ENCODE assay signal across 16 mouse cellular contexts in genomic region chr3:32749820-32750579, GRCm38 (mm10). TPM values are rescaled to one million over a fixed set of nuclear protein-coding genes. Genes with fewer than 3 reads are reported as not detected.
DNase-seq lines count a peak whose midpoint lies in the region; ATAC-seq lines count a peak whose summit lies in the region.
"Had no signal": no experiment of that assay in that cellular context is flagged by ENCODE, and none has a peak within 500 bp of the region (broad histone marks: within the 10 kb centered on the region; RNA-seq: fewer than 3 reads in every experiment).

No protein-coding gene starts in this region.

- H3K4me1 ChIP-seq in midbrain, embryonic 13.5 days (replicated peaks), result no peaks in the 10 kb centered on the region
- H3K4me1 ChIP-seq in midbrain, embryonic 11.5 days (ENCODE audit: control insufficient read depth, insufficient read depth, low read length), result no peaks in the 10 kb centered on the region
- H3K4me1 ChIP-seq in forebrain, embryonic 16.5 days (replicated peaks; ENCODE audit: control insufficient read depth, insufficient read depth, low read length), result no peaks in the 10 kb centered on the region
- no peaks in the 10 kb centered on the region for H3K4me1 ChIP-seq in kidney, embryonic 16.5 days (ENCODE audit: insufficient read depth, low read length)
- H3K4me1 ChIP-seq in intestine, embryonic 16.5 days (ENCODE audit: control insufficient read depth, insufficient read depth, low read length), result no peaks in the 10 kb centered on the region
- H3K4me1 ChIP-seq: embryonic facial prominence, embryonic 12.5 days; liver, embryonic 12.5 days; lung, embryonic 15.5 days had no signal

- no peak overlapping the region for H3K9ac ChIP-seq in midbrain, embryonic 13.5 days (replicated peaks)
- no peak overlapping the region for H3K9ac ChIP-seq in midbrain, embryonic 11.5 days (ENCODE audit: low read length)
- no peak overlapping the region for H3K9ac ChIP-seq in forebrain, embryonic 16.5 days (replicated peaks; ENCODE audit: low read depth, low read length)
- no peak overlapping the region for H3K9ac ChIP-seq in kidney, embryonic 16.5 days (replicated peaks; ENCODE audit: low read length)
- H3K9ac ChIP-seq in intestine, embryonic 16.5 days (ENCODE audit: low read depth, low read length), result no peak overlapping the region
- H3K9ac ChIP-seq: embryonic facial prominence, embryonic 12.5 days; liver, embryonic 12.5 days; lung, embryonic 15.5 days had no signal

- no peaks in the 10 kb centered on the region for H3K27me3 ChIP-seq in midbrain, embryonic 13.5 days
- no peaks in the 10 kb centered on the region for H3K27me3 ChIP-seq in midbrain, embryonic 11.5 days (ENCODE audit: control insufficient read depth, insufficient read depth, low read length)
- no peaks in the 10 kb centered on the region for H3K27me3 ChIP-seq in forebrain, embryonic 16.5 days (replicated peaks; ENCODE audit: control insufficient read depth, insufficient read depth, low read length)
- no peaks in the 10 kb centered on the region for H3K27me3 ChIP-seq in kidney, embryonic 16.5 days (ENCODE audit: insufficient read depth, low read length)
- H3K27me3 ChIP-seq in intestine, embryonic 16.5 days (replicated peaks; ENCODE audit: control insufficient read depth, insufficient read depth, low read length), result no peaks in the 10 kb centered on the region
- H3K27me3 ChIP-seq: embryonic facial prominence, embryonic 12.5 days; liver, embryonic 12.5 days; lung, embryonic 15.5 days had no signal

- peak overlapping the region; percentile 30; the same call in 1 of the 2 replicates for H3K27ac ChIP-seq in midbrain, embryonic 13.5 days
- no peak overlapping the region for H3K27ac ChIP-seq in midbrain, embryonic 11.5 days (ENCODE audit: low read depth, low read length)
- no peak overlapping the region for H3K27ac ChIP-seq in forebrain, embryonic 16.5 days (ENCODE audit: low read length)
- no peak overlapping the region for H3K27ac ChIP-seq in kidney, embryonic 16.5 days (ENCODE audit: low read length)
- H3K27ac ChIP-seq in intestine, embryonic 16.5 days (ENCODE audit: low read length), result no peak overlapping the region
- H3K27ac ChIP-seq: embryonic facial prominence, embryonic 12.5 days; gastrocnemius, adult 2 months; liver, embryonic 12.5 days; lung, embryonic 15.5 days had no signal

- H3K4me2 ChIP-seq in midbrain, embryonic 13.5 days (replicated peaks), result no peak overlapping the region
- no peak overlapping the region for H3K4me2 ChIP-seq in midbrain, embryonic 11.5 days
- H3K4me2 ChIP-seq in forebrain, embryonic 16.5 days (ENCODE audit: low read length), result no peak overlapping the region
- H3K4me2 ChIP-seq in kidney, embryonic 16.5 days (replicated peaks; ENCODE audit: low read depth, low read length), result no peak overlapping the region
- no peak overlapping the region for H3K4me2 ChIP-seq in intestine, embryonic 16.5 days (ENCODE audit: low read depth, low read length)
- H3K4me2 ChIP-seq: embryonic facial prominence, embryonic 12.5 days; liver, embryonic 12.5 days; lung, embryonic 15.5 days had no signal

- peak; percentile 12 for DNase-seq in cerebellum, adult 9-10 months
- DNase-seq in cerebellum, adult 11 months, result no peak
- no peak for DNase-seq in midbrain, embryonic 11.5 days (ENCODE audit: low spot score, missing footprints)
- no peak for DNase-seq in urinary bladder, adult 2 months (ENCODE audit: low spot score)
- DNase-seq: gastrocnemius, adult 2 months; heart, adult 18-20 months; kidney, postnatal 14 days; thymus, postnatal 14 days had no signal

- no peaks in the 10 kb centered on the region for H3K9me3 ChIP-seq in midbrain, embryonic 13.5 days
- no peaks in the 10 kb centered on the region for H3K9me3 ChIP-seq in midbrain, embryonic 11.5 days (ENCODE audit: control insufficient read depth, low read length)
- no peaks in the 10 kb centered on the region for H3K9me3 ChIP-seq in forebrain, embryonic 16.5 days (ENCODE audit: control insufficient read depth, low read length)
- no peaks in the 10 kb centered on the region for H3K9me3 ChIP-seq in kidney, embryonic 16.5 days (ENCODE audit: low read length)
- no peaks in the 10 kb centered on the region for H3K9me3 ChIP-seq in intestine, embryonic 16.5 days (ENCODE audit: control insufficient read depth, low read length)
- H3K9me3 ChIP-seq: embryonic facial prominence, embryonic 12.5 days; liver, embryonic 12.5 days; lung, embryonic 15.5 days had no signal

- 90% methylated on average over 4 of the region's 4 CpGs for WGBS in midbrain, embryonic 13.5 days
- WGBS in midbrain, embryonic 11.5 days, result 94% methylated on average over 4 of the region's 4 CpGs
- WGBS in forebrain, embryonic 16.5 days, result 55% methylated on average over 4 of the region's 4 CpGs
- 88% methylated on average over 4 of the region's 4 CpGs for WGBS in kidney, embryonic 16.5 days
- 88% methylated on average over 4 of the region's 4 CpGs for WGBS in intestine, embryonic 16.5 days

- H3K36me3 ChIP-seq in midbrain, embryonic 13.5 days, result peaks cover 86% of the 10 kb centered on the region
- peaks cover 16% of the 10 kb centered on the region for H3K36me3 ChIP-seq in midbrain, embryonic 11.5 days (ENCODE audit: control insufficient read depth, insufficient read depth, low read length)
- peaks cover 28% of the 10 kb centered on the region for H3K36me3 ChIP-seq in forebrain, embryonic 16.5 days (ENCODE audit: control insufficient read depth, insufficient read depth)
- peaks cover 66% of the 10 kb centered on the region for H3K36me3 ChIP-seq in kidney, embryonic 16.5 days (ENCODE audit: insufficient read depth, low read length)
- H3K36me3 ChIP-seq in intestine, embryonic 16.5 days (ENCODE audit: control insufficient read depth, insufficient read depth, low read length), result peaks cover 32% of the 10 kb centered on the region

- ATAC-seq in midbrain, embryonic 13.5 days, result peak; percentile 51; the same call in 1 of the 2 replicates
- ATAC-seq in midbrain, embryonic 11.5 days (ENCODE audit: low FRiP score), result no peak
- peak; percentile 91 for ATAC-seq in forebrain, embryonic 16.5 days
- ATAC-seq in kidney, embryonic 16.5 days (ENCODE audit: low FRiP score, low TSS enrichment), result no peak
- no peak for ATAC-seq in intestine, embryonic 16.5 days
- ATAC-seq: intestine, postnatal 0 days; liver, embryonic 12.5 days had no signal

- H3K4me3 ChIP-seq in midbrain, embryonic 13.5 days (replicated peaks), result no peak overlapping the region
- H3K4me3 ChIP-seq in midbrain, embryonic 11.5 days (ENCODE audit: low read depth, low read length), result no peak overlapping the region
- no peak overlapping the region for H3K4me3 ChIP-seq in forebrain, embryonic 16.5 days (replicated peaks; ENCODE audit: low read length)
- H3K4me3 ChIP-seq in kidney, embryonic 16.5 days (ENCODE audit: low read length), result no peak overlapping the region
- no peak overlapping the region for H3K4me3 ChIP-seq in intestine, embryonic 16.5 days (ENCODE audit: low read length)
- H3K4me3 ChIP-seq: embryonic facial prominence, embryonic 12.5 days; gastrocnemius, adult 2 months; liver, embryonic 12.5 days; lung, embryonic 15.5 days had no signal

RNA-seq across cellular contexts. Expression of gene Mrpl47, which starts 12.6 kb away (rescaled TPM):
- 36.7 and 40.4 TPM in 2 replicates for polyA plus RNA-seq in midbrain, embryonic 13.5 days (2015; fragmentation: Nextera tagmentation; extraction: Ambion mirVana)
- 46.7 and 50.0 TPM in 2 replicates for polyA plus RNA-seq in midbrain, embryonic 11.5 days (2014; fragmentation: Nextera tagmentation; extraction: Ambion mirVana)
- 30.1 and 37.3 TPM in 2 replicates for polyA plus RNA-seq in forebrain, embryonic 16.5 days (2015; fragmentation: Nextera tagmentation; extraction: Ambion mirVana)
- 31.9 and 33.3 TPM in 2 replicates for polyA plus RNA-seq in kidney, embryonic 16.5 days (2015; fragmentation: Nextera tagmentation; extraction: Ambion mirVana)
- 36.1 and 39.4 TPM in 2 replicates for polyA plus RNA-seq in intestine, embryonic 16.5 days (2015; fragmentation: Nextera tagmentation; extraction: Ambion mirVana)
- polyA plus RNA-seq in urinary bladder, adult 2 months (2012; rRNA removed), result 14.8 and 14.9 TPM in 2 replicates

RNA-seq across cellular contexts. Expression of gene Ndufb5, which starts 13.2 kb away (rescaled TPM):
- polyA plus RNA-seq in midbrain, embryonic 13.5 days (2015; fragmentation: Nextera tagmentation; extraction: Ambion mirVana), result 308 and 338 TPM in 2 replicates
- polyA plus RNA-seq in midbrain, embryonic 11.5 days (2014; fragmentation: Nextera tagmentation; extraction: Ambion mirVana), result 309 and 323 TPM in 2 replicates
- polyA plus RNA-seq in forebrain, embryonic 16.5 days (2015; fragmentation: Nextera tagmentation; extraction: Ambion mirVana), result 283 and 286 TPM in 2 replicates
- 325 and 353 TPM in 2 replicates for polyA plus RNA-seq in kidney, embryonic 16.5 days (2015; fragmentation: Nextera tagmentation; extraction: Ambion mirVana)
- polyA plus RNA-seq in intestine, embryonic 16.5 days (2015; fragmentation: Nextera tagmentation; extraction: Ambion mirVana), result 401 and 405 TPM in 2 replicates
- 207 and 209 TPM in 2 replicates for polyA plus RNA-seq in urinary bladder, adult 2 months (2012; rRNA removed)

RNA-seq across cellular contexts. Expression of gene Actl6a, which starts 43.9 kb away (rescaled TPM):
- polyA plus RNA-seq in midbrain, embryonic 13.5 days (2015; fragmentation: Nextera tagmentation; extraction: Ambion mirVana), result 149 TPM in 2 replicates
- polyA plus RNA-seq in midbrain, embryonic 11.5 days (2014; fragmentation: Nextera tagmentation; extraction: Ambion mirVana), result 262 and 280 TPM in 2 replicates
- 113 and 119 TPM in 2 replicates for polyA plus RNA-seq in forebrain, embryonic 16.5 days (2015; fragmentation: Nextera tagmentation; extraction: Ambion mirVana)
- 188 and 196 TPM in 2 replicates for polyA plus RNA-seq in kidney, embryonic 16.5 days (2015; fragmentation: Nextera tagmentation; extraction: Ambion mirVana)
- polyA plus RNA-seq in intestine, embryonic 16.5 days (2015; fragmentation: Nextera tagmentation; extraction: Ambion mirVana), result 115 and 130 TPM in 2 replicates
- 28.2 and 31.9 TPM in 2 replicates for polyA plus RNA-seq in urinary bladder, adult 2 months (2012; rRNA removed)

Comparison
In these comparisons a context has a peak if more than half of its experiments do, and no peak if none do; other contexts are left out.
1. ATAC-seq: peak in midbrain, embryonic 13.5 days (single experiment) and forebrain, embryonic 16.5 days (single experiment); none in midbrain, embryonic 11.5 days (single experiment), kidney, embryonic 16.5 days (single experiment) and intestine, embryonic 16.5 days (single experiment).